Comparison of ENCODE assay signal across 24 mouse cellular contexts in the genomic region with DNA sequence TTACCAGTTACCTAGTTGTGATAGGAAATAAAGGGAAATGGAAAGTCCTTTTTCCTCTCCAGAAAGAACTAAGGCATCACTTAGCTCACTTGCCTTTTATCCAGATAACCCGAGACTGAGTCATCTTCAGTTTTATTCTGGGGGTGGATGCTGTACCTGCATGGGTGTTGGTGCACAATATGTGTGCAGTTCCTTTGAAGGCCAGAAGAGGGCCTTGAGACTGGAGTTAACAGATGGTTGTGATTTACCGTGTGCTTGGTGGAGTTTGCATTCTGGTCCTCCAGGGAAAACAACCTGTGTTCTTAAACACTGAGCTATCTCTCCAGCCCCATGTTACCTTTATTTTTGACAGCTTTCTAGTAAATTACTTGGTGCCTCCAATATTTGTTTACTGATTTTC.
DNase-seq lines count a peak whose midpoint lies in the region; ATAC-seq and TF ChIP-seq lines count a peak whose summit lies in the region.
"Had no signal": no experiment of that assay in that cellular context is flagged by ENCODE, and none has a peak within 500 bp of the region (broad histone marks: within the 10 kb centered on the region; RNA-seq: fewer than 3 reads in every experiment).

No protein-coding gene starts in this region.

- no peaks in the 10 kb centered on the region for H3K4me1 ChIP-seq in forebrain, postnatal 0 days (ENCODE audit: insufficient read depth)
- H3K4me1 ChIP-seq in forebrain, embryonic 11.5 days (replicated peaks; ENCODE audit: control insufficient read depth, insufficient read depth, low read length): no peaks in the 10 kb centered on the region
- peaks cover 4 to 6% of the 10 kb centered on the region in 2 experiments; a peak in 2 of 4 replicates for H3K4me1 ChIP-seq in MEL (ENCODE audit: control insufficient read depth in 1 of 2, insufficient read depth in 2 of 2, low read length in 2 of 2)
- H3K4me1 ChIP-seq: embryonic facial prominence, embryonic 12.5 days; heart, embryonic 13.5 days; hindbrain, embryonic 15.5 days; limb, embryonic 12.5 days; liver, embryonic 13.5 days; megakaryocyte, embryonic 14.5 days; midbrain, embryonic 15.5 days; stomach, embryonic 15.5 days had no signal

- H3K27me3 ChIP-seq in forebrain, postnatal 0 days (ENCODE audit: insufficient read depth, low read length): no peaks in the 10 kb centered on the region
- H3K27me3 ChIP-seq in forebrain, embryonic 11.5 days (ENCODE audit: control insufficient read depth, insufficient read depth, low read length): no peaks in the 10 kb centered on the region
- H3K27me3 ChIP-seq in MEL (ENCODE audit: control insufficient read depth in 1 of 2, insufficient read depth in 2 of 2, low read length in 2 of 2): no peaks in the 10 kb centered on the region
- H3K27me3 ChIP-seq: embryonic facial prominence, embryonic 12.5 days; heart, embryonic 13.5 days; hindbrain, embryonic 15.5 days; limb, embryonic 12.5 days; liver, embryonic 13.5 days; megakaryocyte, embryonic 14.5 days; midbrain, embryonic 15.5 days; stomach, embryonic 15.5 days had no signal

- TF ChIP-seq CTCF in forebrain, postnatal 0 days (IDR thresholded peaks at IDR 0.05; ENCODE audit: low read depth): peak; percentile 23; the same call in 1 of the 2 replicates
- TF ChIP-seq CTCF in left cerebral cortex, adult 2 months (IDR thresholded peaks at IDR 0.05): peak; percentile 31
- peak; percentile 12 to 40 (median 26); a peak in 4 of 6 replicates for TF ChIP-seq CTCF in MEL (IDR thresholded peaks at IDR 0.05 in 2 of 3, conservative IDR thresholded peaks at IDR 0.05 in 1 of 3; ENCODE audit: control insufficient read depth in 1 of 3, insufficient read depth in 1 of 3, low read depth in 2 of 3, low read length in 3 of 3, poor library complexity in 1 of 3, severe bottlenecking in 1 of 3)

- no peaks in the 10 kb centered on the region for H3K36me3 ChIP-seq in forebrain, postnatal 0 days (ENCODE audit: insufficient read depth)
- H3K36me3 ChIP-seq in forebrain, embryonic 11.5 days (ENCODE audit: control insufficient read depth, insufficient read depth, low read length): no peaks in the 10 kb centered on the region
- peaks cover 0 to 15% of the 10 kb centered on the region in 2 experiments; a peak in 2 of 4 replicates for H3K36me3 ChIP-seq in MEL (ENCODE audit: control insufficient read depth in 1 of 2, insufficient read depth in 2 of 2, low read length in 2 of 2)
- H3K36me3 ChIP-seq: embryonic facial prominence, embryonic 12.5 days; heart, embryonic 13.5 days; hindbrain, embryonic 15.5 days; limb, embryonic 12.5 days; liver, embryonic 13.5 days; midbrain, embryonic 15.5 days; stomach, embryonic 15.5 days had no signal

- no peaks in the 10 kb centered on the region for H3K9me3 ChIP-seq in forebrain, postnatal 0 days (ENCODE audit: low read length)
- no peaks in the 10 kb centered on the region for H3K9me3 ChIP-seq in forebrain, embryonic 11.5 days (ENCODE audit: control insufficient read depth, low read length)
- H3K9me3 ChIP-seq in MEL (replicated peaks; ENCODE audit: insufficient read depth, low read length): no peaks in the 10 kb centered on the region
- H3K9me3 ChIP-seq: embryonic facial prominence, embryonic 12.5 days; heart, embryonic 13.5 days; hindbrain, embryonic 15.5 days; limb, embryonic 12.5 days; liver, embryonic 13.5 days; midbrain, embryonic 15.5 days; stomach, embryonic 15.5 days had no signal

- ATAC-seq in forebrain, postnatal 0 days: no peak
- no peak for ATAC-seq in forebrain, embryonic 11.5 days (replicated peaks; ENCODE audit: low FRiP score)
- ATAC-seq: forebrain, embryonic 16.5 days; midbrain, embryonic 15.5 days had no signal

- TF ChIP-seq EP300 in MEL (IDR thresholded peaks at IDR 0.05; ENCODE audit: low read depth in 1 of 2, low read length in 2 of 2): no peak

- no peak for TF ChIP-seq RAD21 in MEL (IDR thresholded peaks at IDR 0.05; ENCODE audit: low read depth, low read length)

- H3K4me2 ChIP-seq in forebrain, postnatal 0 days (ENCODE audit: low read depth): no peak overlapping the region
- no peak overlapping the region for H3K4me2 ChIP-seq in forebrain, embryonic 11.5 days (ENCODE audit: low read depth, low read length, severe bottlenecking)
- H3K4me2 ChIP-seq: embryonic facial prominence, embryonic 12.5 days; heart, embryonic 13.5 days; hindbrain, embryonic 15.5 days; limb, embryonic 12.5 days; liver, embryonic 13.5 days; midbrain, embryonic 15.5 days; stomach, embryonic 15.5 days had no signal

- H3K79me2 ChIP-seq in MEL (ENCODE audit: control insufficient read depth, insufficient read depth, low read length, poor library complexity): no peaks in the 10 kb centered on the region

- no peak for DNase-seq in forebrain, postnatal 0 days
- no peak for DNase-seq in forebrain, embryonic 11.5 days (ENCODE audit: low spot score)
- DNase-seq in left cerebral cortex, adult 2 months (ENCODE audit: extremely low spot score in 1 of 2, low spot score in 2 of 2): no peak
- DNase-seq in left cerebral cortex, postnatal 36 days (ENCODE audit: low spot score in 2 of 2): no peak
- DNase-seq in MEL (ENCODE audit: low read depth, low spot score): peak; percentile 38
- peak; percentile 9 for DNase-seq in induced T-regulatory cell, adult 2 months (ENCODE audit: low read depth)
- DNase-seq in frontal cortex, postnatal 25 days (ENCODE audit: low spot score in 2 of 2): no peak
- no peak for DNase-seq in spleen, postnatal 10 days (ENCODE audit: low spot score in 2 of 2)
- DNase-seq: cerebellum, adult 11 months; cerebellum, postnatal 10 days; heart, postnatal 4 days; kidney, adult 8-10 months; kidney, postnatal 36 days; liver, embryonic 13.5 days had no signal

- intact Hi-C loops in left cerebral cortex, adult 2 months (cut with DNase I): no loop called here
- intact Hi-C loops in left cerebral cortex, postnatal 36 days (cut with DNase I): no loop called here

- no peak overlapping the region for H3K4me3 ChIP-seq in forebrain, postnatal 0 days (ENCODE audit: low read depth, low read length)
- no peak overlapping the region for H3K4me3 ChIP-seq in forebrain, embryonic 11.5 days (ENCODE audit: low read depth, low read length)
- no peak overlapping the region for H3K4me3 ChIP-seq in left cerebral cortex, adult 2 months
- H3K4me3 ChIP-seq in MEL (ENCODE audit: control insufficient read depth in 1 of 2, insufficient read depth in 1 of 2, low read depth in 2 of 2, low read length in 2 of 2): no peak overlapping the region
- H3K4me3 ChIP-seq: embryonic facial prominence, embryonic 12.5 days; erythroblast, embryonic 14.5 days; heart, embryonic 13.5 days; hindbrain, embryonic 15.5 days; limb, embryonic 12.5 days; liver, embryonic 13.5 days; megakaryocyte, embryonic 14.5 days; midbrain, embryonic 15.5 days; myocyte; stomach, embryonic 15.5 days had no signal

- H3K9ac ChIP-seq in forebrain, postnatal 0 days: no peak overlapping the region
- H3K9ac ChIP-seq in forebrain, embryonic 11.5 days (ENCODE audit: low read length): no peak overlapping the region
- H3K9ac ChIP-seq in MEL (ENCODE audit: control insufficient read depth, low read depth, low read length, poor library complexity, severe bottlenecking): no peak overlapping the region
- H3K9ac ChIP-seq: embryonic facial prominence, embryonic 12.5 days; heart, embryonic 13.5 days; hindbrain, embryonic 15.5 days; limb, embryonic 12.5 days; liver, embryonic 13.5 days; midbrain, embryonic 15.5 days; stomach, embryonic 15.5 days had no signal

- no peak for TF ChIP-seq POLR2A in MEL (IDR thresholded peaks at IDR 0.05; ENCODE audit: control insufficient read depth in 1 of 2, insufficient read depth in 1 of 2, low read depth in 1 of 2, low read length in 2 of 2, poor library complexity in 1 of 2)

- 78% methylated on average over 2 of the region's 2 CpGs for WGBS in forebrain, postnatal 0 days
- 84% methylated on average over 2 of the region's 2 CpGs for WGBS in forebrain, embryonic 11.5 days

- H3K27ac ChIP-seq in forebrain, postnatal 0 days (ENCODE audit: low read depth, low read length): no peak overlapping the region
- H3K27ac ChIP-seq in forebrain, embryonic 11.5 days (ENCODE audit: low read depth, low read length): no peak overlapping the region
- H3K27ac ChIP-seq in left cerebral cortex, adult 2 months: peak overlapping the region; percentile 69
- no peak overlapping the region for H3K27ac ChIP-seq in MEL (ENCODE audit: control insufficient read depth, low read depth, low read length)
- H3K27ac ChIP-seq: embryonic facial prominence, embryonic 12.5 days; heart, embryonic 13.5 days; hindbrain, embryonic 15.5 days; limb, embryonic 12.5 days; liver, embryonic 13.5 days; midbrain, embryonic 15.5 days; stomach, embryonic 15.5 days had no signal

TF ChIP-seq in MEL, 35 proteins besides CTCF, POLR2A, EP300 and RAD21:
- no peak for TF ChIP-seq MEF2A (IDR thresholded peaks at IDR 0.05; ENCODE audit: extremely low read depth, insufficient replicate concordance, low read depth, low read length, poor library complexity, severe bottlenecking)
- TF ChIP-seq POLR2AphosphoS5 (IDR thresholded peaks at IDR 0.05; ENCODE audit: borderline replicate concordance, low read depth, low read length): no peak
- no peak for TF ChIP-seq SIN3A (IDR thresholded peaks at IDR 0.05; ENCODE audit: low read length)
- TF ChIP-seq MAX (IDR thresholded peaks at IDR 0.05; ENCODE audit: low read length): no peak
- TF ChIP-seq HCFC1 (IDR thresholded peaks at IDR 0.05; ENCODE audit: low read depth, low read length): no peak
- TF ChIP-seq MYB (IDR thresholded peaks at IDR 0.05; ENCODE audit: low read depth, low read length): no peak
- TF ChIP-seq CHD1 (IDR thresholded peaks at IDR 0.05; ENCODE audit: low read depth, low read length): no peak
- TF ChIP-seq MXI1 (IDR thresholded peaks at IDR 0.05; ENCODE audit: low read depth, low read length): no peak
- no peak for TF ChIP-seq JUND (IDR thresholded peaks at IDR 0.05; ENCODE audit: low read depth, low read length)
- no peak for TF ChIP-seq MAFK (IDR thresholded peaks at IDR 0.05; ENCODE audit: borderline replicate concordance, low read depth, low read length)
- TF ChIP-seq ZMIZ1 (IDR thresholded peaks at IDR 0.05; ENCODE audit: low read depth, low read length): no peak
- TF ChIP-seq POLR2AphosphoS2 (IDR thresholded peaks at IDR 0.05; ENCODE audit: low read length): no peak
- no peak for TF ChIP-seq TBP (IDR thresholded peaks at IDR 0.05; ENCODE audit: low read depth, low read length)
- TF ChIP-seq ZC3H11A (IDR thresholded peaks at IDR 0.05; ENCODE audit: low read depth, low read length): no peak
- no peak for TF ChIP-seq UBTF (IDR thresholded peaks at IDR 0.05; ENCODE audit: borderline replicate concordance, insufficient read depth, low read depth, low read length)
- TF ChIP-seq ETS1 (IDR thresholded peaks at IDR 0.05; ENCODE audit: low read depth, low read length): no peak
- no peak for TF ChIP-seq TAL1 (IDR thresholded peaks at IDR 0.05; ENCODE audit: low read length)
- no peak for TF ChIP-seq NELFE (IDR thresholded peaks at IDR 0.05; ENCODE audit: low read depth, low read length)
- no peak for TF ChIP-seq ELF1 (IDR thresholded peaks at IDR 0.05; ENCODE audit: low read depth, low read length)

Comparison
In these comparisons a context has a peak if more than half of its experiments do, and no peak if none do; other contexts are left out.
1. DNase-seq: peak in MEL (single experiment) and induced T-regulatory cell, adult 2 months (single experiment); none in forebrain, postnatal 0 days (single experiment), forebrain, embryonic 11.5 days (single experiment), left cerebral cortex, adult 2 months (0 of 2), left cerebral cortex, postnatal 36 days (0 of 2), frontal cortex, postnatal 25 days (0 of 2) and spleen, postnatal 10 days (0 of 2).
2. Peak in every context shown above with its lines, with median percentiles within 50 percentile points of each other: CTCF ChIP-seq.